Mouse (Mus musculus): ENCODE data around the gene Gatad2b. TPM values are rescaled to one million over a fixed set of nuclear protein-coding genes. Genes with fewer than 3 reads are reported as not detected.

Gene Gatad2b
- total and polyA plus RNA-seq, 2 experiments: 6.3 to 7.1 TPM

DNA sequence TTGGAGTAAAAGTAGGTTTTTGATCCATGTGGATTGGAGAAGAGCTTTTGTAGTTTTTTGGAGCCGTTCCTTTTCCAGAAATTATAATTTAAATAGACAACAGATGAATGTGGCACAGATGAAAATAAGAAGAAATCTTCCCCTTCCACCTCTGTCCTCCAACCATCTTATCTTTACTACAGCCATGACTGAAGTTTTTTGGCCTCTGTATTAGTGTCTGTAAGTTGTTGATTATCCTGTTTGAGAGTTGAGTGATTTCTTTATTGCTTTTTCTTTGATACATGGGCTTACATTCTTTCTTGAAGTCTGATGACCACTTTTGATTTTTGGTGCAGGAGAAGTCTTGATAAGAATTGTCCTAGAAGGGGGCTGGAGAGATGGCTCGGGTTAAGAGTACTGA, 1.7 kb downstream of the Gatad2b start:
- H3K27ac ChIP-seq (replicated peaks; ENCODE audit: insufficient read depth, low read depth, low read length): no peak overlapping the region
- H3K36me3 ChIP-seq (ENCODE audit: control insufficient read depth, insufficient read depth, low read length): no peaks in the 10 kb centered on the region
- H3K27me3 ChIP-seq (ENCODE audit: control insufficient read depth, insufficient read depth, low read length): no peaks in the 10 kb centered on the region
- H3K4me1 ChIP-seq (ENCODE audit: control insufficient read depth, insufficient read depth, low read length): peaks cover 16% of the 10 kb centered on the region
- peaks cover 32% of the 10 kb centered on the region for H3K79me2 ChIP-seq (ENCODE audit: control insufficient read depth, insufficient read depth, low read length)
- TF ChIP-seq POLR2A (IDR thresholded peaks at IDR 0.05; ENCODE audit: extremely low read depth, insufficient read depth, low read length) (no peak), CTCF (IDR thresholded peaks at IDR 0.05; ENCODE audit: low read depth, low read length) (no peak)
- 60% methylated on average over 2 of the region's 2 CpGs for WGBS
- DNase-seq (ENCODE audit: extremely low read depth, low read depth, low spot score): no peak
- H3K4me3 ChIP-seq (ENCODE audit: insufficient read depth, low read depth, low read length): no peak overlapping the region
- H3K9ac ChIP-seq (ENCODE audit: low read depth, low read length): no peak overlapping the region

- TF ChIP-seq POLR2A (IDR thresholded peaks at IDR 0.05; ENCODE audit: extremely low read depth, insufficient read depth, low read length): no peak
- TF ChIP-seq CTCF (IDR thresholded peaks at IDR 0.05; ENCODE audit: low read depth, low read length): no peak
- DNase-seq (ENCODE audit: extremely low read depth, low read depth, low spot score): no peak
- Histone ChIP-seq H3K79me2 (ENCODE audit: control insufficient read depth, insufficient read depth, low read length) (peaks cover 37% of the 10 kb centered on the region), H3K9ac (ENCODE audit: low read depth, low read length) (no peak overlapping the region), H3K27ac (replicated peaks; ENCODE audit: insufficient read depth, low read depth, low read length) (no peak overlapping the region), H3K4me3 (ENCODE audit: insufficient read depth, low read depth, low read length) (no peak overlapping the region), H3K36me3 (ENCODE audit: control insufficient read depth, insufficient read depth, low read length) (no peaks in the 10 kb centered on the region; the same call in 1 of the 2 replicates), H3K27me3 (ENCODE audit: control insufficient read depth, insufficient read depth, low read length) (no peaks in the 10 kb centered on the region), H3K4me1 (ENCODE audit: control insufficient read depth, insufficient read depth, low read length) (0 out of 2 replicates have a peak, but pooled peaks cover 2% of the 10 kb centered on the region)
- WGBS: 70% methylated on average over 3 of the region's 3 CpGs
These were observed 12.8 kb downstream of the Gatad2b start for GRCm38 (mm10) chr3:90305801-90306200.

GRCm38 (mm10) chr3:90309589-90309988, 16.6 kb downstream of the Gatad2b start:
- TF ChIP-seq POLR2A (IDR thresholded peaks at IDR 0.05; ENCODE audit: extremely low read depth, insufficient read depth, low read length) (no peak), CTCF (IDR thresholded peaks at IDR 0.05; ENCODE audit: low read depth, low read length) (no peak)
- 0 out of 2 replicates have a peak, but pooled peaks cover 2% of the 10 kb centered on the region for H3K4me1 ChIP-seq (ENCODE audit: control insufficient read depth, insufficient read depth, low read length)
- H3K9ac ChIP-seq (ENCODE audit: low read depth, low read length): no peak overlapping the region
- no peaks in the 10 kb centered on the region for H3K27me3 ChIP-seq (ENCODE audit: control insufficient read depth, insufficient read depth, low read length)
- H3K79me2 ChIP-seq (ENCODE audit: control insufficient read depth, insufficient read depth, low read length): peaks cover 28% of the 10 kb centered on the region
- no peak for DNase-seq (ENCODE audit: extremely low read depth, low read depth, low spot score)
- no peaks in the 10 kb centered on the region; the same call in 1 of the 2 replicates for H3K36me3 ChIP-seq (ENCODE audit: control insufficient read depth, insufficient read depth, low read length)
- H3K27ac ChIP-seq (replicated peaks; ENCODE audit: insufficient read depth, low read depth, low read length): no peak overlapping the region
- H3K4me3 ChIP-seq (ENCODE audit: insufficient read depth, low read depth, low read length): no peak overlapping the region

GRCm38 (mm10) chr3:90313367-90313766, 20.4 kb downstream of the Gatad2b start:
- TF ChIP-seq POLR2A (IDR thresholded peaks at IDR 0.05; ENCODE audit: extremely low read depth, insufficient read depth, low read length) (no peak), CTCF (IDR thresholded peaks at IDR 0.05; ENCODE audit: low read depth, low read length) (peak; percentile 36; the same call in 1 of the 2 replicates)
- no peaks in the 10 kb centered on the region; the same call in 1 of the 2 replicates for H3K36me3 ChIP-seq (ENCODE audit: control insufficient read depth, insufficient read depth, low read length)
- DNase-seq (ENCODE audit: extremely low read depth, low read depth, low spot score): no peak
- no peaks in the 10 kb centered on the region for H3K27me3 ChIP-seq (ENCODE audit: control insufficient read depth, insufficient read depth, low read length)
- H3K4me3 ChIP-seq (ENCODE audit: insufficient read depth, low read depth, low read length): no peak overlapping the region
- no peaks in the 10 kb centered on the region for H3K4me1 ChIP-seq (ENCODE audit: control insufficient read depth, insufficient read depth, low read length)
- H3K79me2 ChIP-seq (ENCODE audit: control insufficient read depth, insufficient read depth, low read length): peaks cover 27% of the 10 kb centered on the region; the same call in 1 of the 2 replicates
- H3K27ac ChIP-seq (replicated peaks; ENCODE audit: insufficient read depth, low read depth, low read length): no peak overlapping the region
- no peak overlapping the region for H3K9ac ChIP-seq (ENCODE audit: low read depth, low read length)

DNA sequence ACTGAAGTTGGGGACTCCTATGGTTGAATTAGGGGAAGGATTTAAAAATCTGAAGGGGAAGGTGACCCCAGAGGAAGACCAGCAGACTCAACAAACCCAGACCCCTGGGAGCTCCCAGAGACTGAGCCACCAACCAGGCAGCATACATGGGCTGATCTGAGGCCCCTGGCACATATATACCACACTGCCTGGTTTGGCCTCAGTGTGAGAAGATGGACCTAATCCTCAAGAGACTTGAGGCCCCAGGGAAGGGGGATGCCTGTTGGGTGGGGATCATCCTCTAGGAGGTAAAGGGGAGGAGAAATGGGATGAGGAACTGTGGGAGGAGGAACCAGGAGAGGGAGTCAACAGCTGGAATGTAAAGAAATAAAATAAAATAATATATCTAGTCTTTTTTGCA, 21.3 kb downstream of the Gatad2b start:
- H3K36me3 ChIP-seq (ENCODE audit: control insufficient read depth, insufficient read depth, low read length): no peaks in the 10 kb centered on the region; the same call in 1 of the 2 replicates
- TF ChIP-seq POLR2A (IDR thresholded peaks at IDR 0.05; ENCODE audit: extremely low read depth, insufficient read depth, low read length): no peak
- no peak for TF ChIP-seq CTCF (IDR thresholded peaks at IDR 0.05; ENCODE audit: low read depth, low read length)
- H3K4me1 ChIP-seq (ENCODE audit: control insufficient read depth, insufficient read depth, low read length): no peaks in the 10 kb centered on the region
- no peak overlapping the region for H3K9ac ChIP-seq (ENCODE audit: low read depth, low read length)
- H3K27me3 ChIP-seq (ENCODE audit: control insufficient read depth, insufficient read depth, low read length): no peaks in the 10 kb centered on the region
- H3K27ac ChIP-seq (replicated peaks; ENCODE audit: insufficient read depth, low read depth, low read length): no peak overlapping the region
- peaks cover 27% of the 10 kb centered on the region; the same call in 1 of the 2 replicates for H3K79me2 ChIP-seq (ENCODE audit: control insufficient read depth, insufficient read depth, low read length)
- no peak overlapping the region for H3K4me3 ChIP-seq (ENCODE audit: insufficient read depth, low read depth, low read length)
- DNase-seq (ENCODE audit: extremely low read depth, low read depth, low spot score): no peak

GRCm38 (mm10) chr3:90322289-90322688, 29.3 kb downstream of the Gatad2b start:
- H3K27ac ChIP-seq (replicated peaks; ENCODE audit: insufficient read depth, low read depth, low read length): no peak overlapping the region
- DNase-seq (ENCODE audit: extremely low read depth, low read depth, low spot score): no peak
- H3K4me1 ChIP-seq (ENCODE audit: control insufficient read depth, insufficient read depth, low read length): peaks cover 1% of the 10 kb centered on the region; the same call in 1 of the 2 replicates
- no peak overlapping the region for H3K9ac ChIP-seq (ENCODE audit: low read depth, low read length)
- H3K79me2 ChIP-seq (ENCODE audit: control insufficient read depth, insufficient read depth, low read length): peaks cover 39% of the 10 kb centered on the region; the same call in 1 of the 2 replicates
- H3K4me3 ChIP-seq (ENCODE audit: insufficient read depth, low read depth, low read length): no peak overlapping the region
- WGBS: 71% methylated on average over 6 of the region's 6 CpGs
- H3K36me3 ChIP-seq (ENCODE audit: control insufficient read depth, insufficient read depth, low read length): no peaks in the 10 kb centered on the region
- H3K27me3 ChIP-seq (ENCODE audit: control insufficient read depth, insufficient read depth, low read length): no peaks in the 10 kb centered on the region
- no peak for TF ChIP-seq POLR2A (IDR thresholded peaks at IDR 0.05; ENCODE audit: extremely low read depth, insufficient read depth, low read length)
- TF ChIP-seq CTCF (IDR thresholded peaks at IDR 0.05; ENCODE audit: low read depth, low read length): no peak
